Mouse (Mus musculus): ENCODE measurements around the gene Cxcl16. TPM values are rescaled to one million over a fixed set of nuclear protein-coding genes. Genes with fewer than 3 reads are reported as not detected.
A peak's percentile ranks its signal among the peaks of the same experiment; 100 is the strongest.

Gene Cxcl16
- polyA plus RNA-seq, 1 experiment = 48.0 TPM

GRCm38 (mm10) chr11:70453261-70454044, 6.3 kb downstream of the Cxcl16 start:
- H3K4me1 ChIP-seq (ENCODE audit: control insufficient read depth, insufficient read depth, insufficient read length, low read length) = peaks cover 4% of the 10 kb centered on the region
- WGBS = 65% methylated on average over 9 of the region's 9 CpGs
- peak overlapping the region; percentile 38 for H3K27ac ChIP-seq (ENCODE audit: insufficient read depth, low read depth, low read length)
- peaks cover 14% of the 10 kb centered on the region; the same call in 1 of the 2 replicates for H3K36me3 ChIP-seq (ENCODE audit: control insufficient read depth, insufficient read depth, low read length)
- H3K4me3 ChIP-seq (ENCODE audit: low read depth, low read length) = no peak overlapping the region
- no peaks in the 10 kb centered on the region for H3K27me3 ChIP-seq (ENCODE audit: control insufficient read depth, insufficient read depth, low read length)
- TF ChIP-seq POLR2A (IDR thresholded peaks at IDR 0.05; ENCODE audit: low read depth, low read length) (no peak), CTCF (IDR thresholded peaks at IDR 0.05; ENCODE audit: extremely low read depth, insufficient read length, insufficient replicate concordance, low read depth, low read length) (no peak)

GRCm38 (mm10) chr11:70451797-70452498, 7.8 kb downstream of the Cxcl16 start, which contains the start of gene Med11:
Med11 (plus strand) TSS chr11:70451919.
- peaks cover 4% of the 10 kb centered on the region for H3K4me1 ChIP-seq (ENCODE audit: control insufficient read depth, insufficient read depth, insufficient read length, low read length)
- peak within 1 kb of the TSS; percentile 71 for H3K4me3 ChIP-seq (ENCODE audit: low read depth, low read length)
- H3K36me3 ChIP-seq (ENCODE audit: control insufficient read depth, insufficient read depth, low read length) = peaks cover 13% of the 10 kb centered on the region; the same call in 1 of the 2 replicates
- no peaks in the 10 kb centered on the region for H3K27me3 ChIP-seq (ENCODE audit: control insufficient read depth, insufficient read depth, low read length)
- under 1% methylated on average over 46 of the region's 46 CpGs for WGBS
- peak within 1 kb of the TSS; percentile 95 for H3K27ac ChIP-seq (ENCODE audit: insufficient read depth, low read depth, low read length)
- peak; percentile 59 for TF ChIP-seq POLR2A (IDR thresholded peaks at IDR 0.05; ENCODE audit: low read depth, low read length)
- peak; percentile 94 for TF ChIP-seq CTCF (IDR thresholded peaks at IDR 0.05; ENCODE audit: extremely low read depth, insufficient read length, insufficient replicate concordance, low read depth, low read length)

- Histone ChIP-seq H3K4me1 (ENCODE audit: control insufficient read depth, insufficient read depth, insufficient read length, low read length) (peaks cover 4% of the 10 kb centered on the region), H3K4me3 (ENCODE audit: low read depth, low read length) (no peak overlapping the region), H3K27ac (ENCODE audit: insufficient read depth, low read depth, low read length) (no peak overlapping the region), H3K27me3 (ENCODE audit: control insufficient read depth, insufficient read depth, low read length) (no peaks in the 10 kb centered on the region), H3K36me3 (ENCODE audit: control insufficient read depth, insufficient read depth, low read length) (peaks cover 13% of the 10 kb centered on the region; the same call in 1 of the 2 replicates)
- TF ChIP-seq CTCF (IDR thresholded peaks at IDR 0.05; ENCODE audit: extremely low read depth, insufficient read length, insufficient replicate concordance, low read depth, low read length) (no peak), POLR2A (IDR thresholded peaks at IDR 0.05; ENCODE audit: low read depth, low read length) (no peak)
- 86% methylated on average over 2 of the region's 2 CpGs for WGBS
Observed at GRCm38 (mm10) chr11:70450926-70451325, 8.9 kb downstream of the Cxcl16 start.

GRCm38 (mm10) chr11:70447373-70447772, 12.4 kb downstream of the Cxcl16 start:
- H3K27me3 ChIP-seq (ENCODE audit: control insufficient read depth, insufficient read depth, low read length) = no peaks in the 10 kb centered on the region
- H3K36me3 ChIP-seq (ENCODE audit: control insufficient read depth, insufficient read depth, low read length) = no peaks in the 10 kb centered on the region
- no peak overlapping the region for H3K4me3 ChIP-seq (ENCODE audit: low read depth, low read length)
- WGBS = 63% methylated on average over 1 of the region's 1 CpGs
- no peaks in the 10 kb centered on the region for H3K4me1 ChIP-seq (ENCODE audit: control insufficient read depth, insufficient read depth, insufficient read length, low read length)
- H3K27ac ChIP-seq (ENCODE audit: insufficient read depth, low read depth, low read length) = no peak overlapping the region
- TF ChIP-seq POLR2A (IDR thresholded peaks at IDR 0.05; ENCODE audit: low read depth, low read length) (no peak), CTCF (IDR thresholded peaks at IDR 0.05; ENCODE audit: extremely low read depth, insufficient read length, insufficient replicate concordance, low read depth, low read length) (no peak)

GRCm38 (mm10) chr11:70446756-70447155, 13.0 kb downstream of the Cxcl16 start:
- no peaks in the 10 kb centered on the region for H3K4me1 ChIP-seq (ENCODE audit: control insufficient read depth, insufficient read depth, insufficient read length, low read length)
- WGBS = 62% methylated on average over 3 of the region's 3 CpGs
- TF ChIP-seq CTCF (IDR thresholded peaks at IDR 0.05; ENCODE audit: extremely low read depth, insufficient read length, insufficient replicate concordance, low read depth, low read length) = no peak
- no peak for TF ChIP-seq POLR2A (IDR thresholded peaks at IDR 0.05; ENCODE audit: low read depth, low read length)
- no peaks in the 10 kb centered on the region for H3K27me3 ChIP-seq (ENCODE audit: control insufficient read depth, insufficient read depth, low read length)
- H3K4me3 ChIP-seq (ENCODE audit: low read depth, low read length) = no peak overlapping the region
- H3K36me3 ChIP-seq (ENCODE audit: control insufficient read depth, insufficient read depth, low read length) = no peaks in the 10 kb centered on the region
- H3K27ac ChIP-seq (ENCODE audit: insufficient read depth, low read depth, low read length) = peak overlapping the region; percentile 4; the same call in 1 of the 2 replicates

- Histone ChIP-seq H3K27ac (ENCODE audit: insufficient read depth, low read depth, low read length) (no peak overlapping the region), H3K4me1 (ENCODE audit: control insufficient read depth, insufficient read depth, insufficient read length, low read length) (no peaks in the 10 kb centered on the region), H3K27me3 (ENCODE audit: control insufficient read depth, insufficient read depth, low read length) (no peaks in the 10 kb centered on the region), H3K4me3 (ENCODE audit: low read depth, low read length) (no peak overlapping the region), H3K36me3 (ENCODE audit: control insufficient read depth, insufficient read depth, low read length) (peaks cover 6% of the 10 kb centered on the region; the same call in 1 of the 2 replicates)
- TF ChIP-seq CTCF (IDR thresholded peaks at IDR 0.05; ENCODE audit: extremely low read depth, insufficient read length, insufficient replicate concordance, low read depth, low read length) = no peak
- no peak for TF ChIP-seq POLR2A (IDR thresholded peaks at IDR 0.05; ENCODE audit: low read depth, low read length)
- WGBS = 44% methylated on average over 6 of the region's 6 CpGs
Observed at GRCm38 (mm10) chr11:70444667-70445066, 15.1 kb downstream of the Cxcl16 start.

- no peak overlapping the region for H3K27ac ChIP-seq (ENCODE audit: insufficient read depth, low read depth, low read length)
- no peaks in the 10 kb centered on the region for H3K27me3 ChIP-seq (ENCODE audit: control insufficient read depth, insufficient read depth, low read length)
- no peaks in the 10 kb centered on the region for H3K4me1 ChIP-seq (ENCODE audit: control insufficient read depth, insufficient read depth, insufficient read length, low read length)
- TF ChIP-seq CTCF (IDR thresholded peaks at IDR 0.05; ENCODE audit: extremely low read depth, insufficient read length, insufficient replicate concordance, low read depth, low read length) = no peak
- TF ChIP-seq POLR2A (IDR thresholded peaks at IDR 0.05; ENCODE audit: low read depth, low read length) = no peak
- H3K36me3 ChIP-seq (ENCODE audit: control insufficient read depth, insufficient read depth, low read length) = peaks cover 12% of the 10 kb centered on the region
- no peak overlapping the region for H3K4me3 ChIP-seq (ENCODE audit: low read depth, low read length)
- 65% methylated on average over 3 of the region's 3 CpGs for WGBS
Observed at GRCm38 (mm10) chr11:70443964-70444363, 15.8 kb downstream of the Cxcl16 start.

All from small intestine, adult 2 months (tissue).